Mouse (Mus musculus) cerebellum, adult 9-10 months (tissue): ENCODE results near the gene Stox1.

Experiments used
- DNase-seq: peaks from one replicate; pipeline ENCODE4 v3.0.0; 2022

The Stox1 gene

GRCm38 (mm10) chr10:62664963-62665590 is 60.9 kb downstream of the Stox1 start:
- no peak for DNase-seq

- no peak for DNase-seq
Measured at GRCm38 (mm10) chr10:62664171-62664570, 61.8 kb downstream of the Stox1 start.

GRCm38 (mm10) chr10:62656711-62657110 is 69.2 kb downstream of the Stox1 start:
- no peak for DNase-seq

GRCm38 (mm10) chr10:62651961-62652360 is 74.0 kb downstream of the Stox1 start:
- DNase-seq = no peak

- DNase-seq = peak; percentile 99
Measured at GRCm38 (mm10) chr10:62650881-62651810, 74.8 kb downstream of the Stox1 start, which contains the start of gene Ddx50. Ddx50 (minus strand) TSS chr10:62651218.

- DNase-seq = no peak
Measured at GRCm38 (mm10) chr10:62650358-62650782, 75.6 kb downstream of the Stox1 start.
